Mouse (Mus musculus) megakaryocyte, embryonic 14.5 days (primary cell): ENCODE measurements around the gene Ercc2. TPM values are rescaled to one million over a fixed set of nuclear protein-coding genes. Genes with fewer than 3 reads are reported as not detected.

Experiments used
- H3K27me3 ChIP-seq: replicated peaks from 2 replicates; pipeline ENCODE3; 2012; ENCODE audit warnings: inconsistent platforms
- H3K36me3 ChIP-seq: replicated peaks from 2 replicates; pipeline ENCODE3; 2012; ENCODE audit warnings: low read length, inconsistent platforms, mixed read lengths
- H3K4me1 ChIP-seq: 2 replicates; pipeline ENCODE4 v1.6.1; 2012; ENCODE audit warnings: inconsistent platforms
- H3K4me3 ChIP-seq: replicated peaks from 2 replicates; pipeline ENCODE3; 2012; ENCODE audit warnings: moderate library complexity, mild to moderate bottlenecking, inconsistent platforms
- H3K9me3 ChIP-seq: 2 replicates; pipeline ENCODE4 v1.6.1; 2012; ENCODE audit warnings: inconsistent platforms
- FLI1 ChIP-seq: IDR thresholded peaks from 2 replicates; pipeline ENCODE4 v1.6.1; 2012; ENCODE audit warnings: low read length, inconsistent platforms, mixed read lengths
- GATA1 ChIP-seq: IDR thresholded peaks from 3 replicates; pipeline ENCODE4 v1.6.1; 2012; ENCODE audit warnings: mixed read lengths, low read length, inconsistent platforms, borderline replicate concordance
- polyA plus RNA-seq: library from polyadenylated mRNA; stranded (reverse); fragments of >175 nt; gene quantifications from 2 replicates; pipeline ENCODE4 v1.2.3, GENCODE M21; 2012; ENCODE audit warnings: low replicate concordance; ENCODE audit not compliant: insufficient read depth

Gene Ercc2
- polyA plus RNA-seq, 1 experiment, result 30.8 TPM

DNA sequence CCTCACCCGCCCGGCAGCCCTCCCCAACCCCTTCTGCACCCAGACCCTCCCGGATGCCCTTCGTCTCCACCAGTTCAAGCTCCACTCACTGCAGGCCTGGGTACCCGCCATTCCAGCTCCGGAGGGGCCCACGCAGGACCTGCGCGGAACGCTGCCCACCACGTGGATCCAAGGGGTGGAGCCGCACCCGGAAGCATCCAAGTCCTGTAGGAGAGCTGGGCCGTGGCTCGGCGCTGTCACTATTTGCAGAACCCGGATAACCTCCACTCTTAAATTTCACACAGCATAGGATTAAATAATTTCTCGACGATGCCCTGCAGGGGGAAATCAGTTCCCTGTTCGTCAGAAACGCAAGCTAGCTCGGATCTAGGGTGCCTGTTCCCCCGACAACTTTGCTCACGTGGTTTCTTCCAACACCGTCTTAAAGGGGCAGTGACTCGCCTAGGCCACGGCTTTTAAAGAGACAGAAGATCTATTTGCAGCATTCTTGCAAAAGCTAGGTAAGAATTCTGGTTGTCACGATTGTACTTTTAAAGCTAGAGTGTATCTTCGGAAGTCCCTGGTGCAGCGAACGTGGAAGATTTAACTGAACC lies 22.4 kb upstream of the Ercc2 start, which contains the start of the genes Cd3eap and Ppp1r13l:
Gene Cd3eap (minus strand): TSS at position 185 of the 593 bp plus-strand sequence.
Gene Ppp1r13l (plus strand): TSS at position 451 of the 593 bp plus-strand sequence.
- Histone ChIP-seq H3K9me3 (no peaks in the 10 kb centered on the region), H3K27me3 (peaks cover 2% of the 10 kb centered on the region), H3K4me3 (peak within 1 kb of the TSS; percentile 93), H3K4me1 (peaks cover 65% of the 10 kb centered on the region), H3K36me3 (peaks cover 34% of the 10 kb centered on the region)
- TF ChIP-seq FLI1 (no peak), GATA1 (no peak)

DNA sequence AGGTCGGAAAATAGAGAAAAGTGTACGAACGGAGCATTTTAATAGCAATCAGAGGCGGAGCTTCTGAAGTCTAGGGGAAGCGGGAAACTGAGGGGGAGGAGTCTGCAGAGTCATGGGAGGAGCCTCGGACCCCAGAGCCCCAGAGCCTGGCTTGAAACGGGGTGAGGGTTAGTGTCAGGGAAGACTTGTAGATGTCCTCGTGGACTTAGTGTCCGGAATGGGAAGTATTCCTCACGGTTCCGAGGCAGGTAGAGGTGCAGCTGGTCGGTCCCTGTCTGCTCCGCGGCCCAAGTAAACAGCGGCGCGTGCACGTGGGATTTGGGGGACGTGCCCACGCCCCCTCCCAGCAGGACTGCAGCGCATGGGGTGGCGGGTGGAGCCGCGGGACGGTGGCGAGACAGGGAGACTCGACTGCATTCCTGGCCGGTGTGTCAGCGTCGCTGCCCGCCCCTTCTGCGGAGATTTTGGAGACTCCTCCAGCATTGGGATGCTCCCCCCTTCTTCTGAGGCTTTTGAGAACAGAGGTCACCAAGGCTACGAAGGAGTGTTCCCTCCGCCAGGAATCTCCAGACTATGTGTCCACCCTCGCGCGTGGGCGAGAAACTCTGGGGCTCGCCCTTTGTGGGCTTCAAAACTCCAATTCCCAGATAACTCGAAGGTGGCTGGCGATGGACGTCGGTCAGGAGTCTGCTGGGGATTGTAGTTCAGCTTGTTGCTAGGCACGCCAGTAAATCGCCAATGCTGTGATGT lies 21.7 kb upstream of the Ercc2 start:
- Histone ChIP-seq H3K4me1 (peaks cover 65% of the 10 kb centered on the region), H3K27me3 (peaks cover 2% of the 10 kb centered on the region), H3K36me3 (peaks cover 28% of the 10 kb centered on the region), H3K4me3 (peak overlapping the region; percentile 93), H3K9me3 (no peaks in the 10 kb centered on the region)
- no peak for TF ChIP-seq FLI1
- no peak for TF ChIP-seq GATA1

DNA sequence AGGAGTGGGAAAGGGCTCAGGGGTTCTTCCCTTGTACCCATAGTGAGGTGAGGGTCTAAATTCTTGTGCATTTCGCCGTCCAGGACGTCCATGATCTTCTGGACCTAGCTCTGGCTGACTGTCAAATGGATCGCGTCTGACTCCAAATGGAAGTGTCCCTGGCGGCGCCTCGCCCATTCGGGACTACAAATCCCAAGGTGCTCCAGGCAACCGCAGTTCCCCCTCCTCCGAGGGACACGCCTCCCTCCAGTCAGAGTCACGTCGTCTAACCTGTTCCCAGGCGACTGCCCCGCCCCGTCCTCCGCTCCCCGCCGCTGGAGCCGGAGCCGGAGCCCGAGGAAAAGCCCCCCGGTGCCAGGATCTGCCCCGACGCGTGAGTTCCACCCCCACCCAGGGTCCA lies 20.9 kb upstream of the Ercc2 start:
- no peaks in the 10 kb centered on the region for H3K9me3 ChIP-seq

DNA sequence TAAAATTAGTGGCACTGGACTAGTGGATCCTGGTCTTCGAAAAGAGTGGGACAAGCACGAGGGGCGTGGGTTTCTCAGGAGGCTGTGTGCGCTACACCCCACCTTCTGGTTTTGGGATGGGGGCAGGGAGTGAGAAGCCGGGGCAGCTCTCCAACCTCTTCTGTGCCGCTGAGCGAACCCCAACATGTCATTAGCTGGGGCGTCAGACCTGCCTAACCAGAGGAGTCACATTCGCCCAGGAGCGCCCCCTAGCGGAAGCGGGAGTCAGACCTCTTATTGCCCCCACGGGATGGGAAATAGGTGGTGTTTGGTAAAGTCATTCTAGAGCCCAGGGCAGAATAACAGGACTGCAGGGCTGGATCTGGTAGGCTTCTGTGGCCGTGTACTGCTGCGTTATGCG lies 20.1 kb upstream of the Ercc2 start:
- Histone ChIP-seq H3K4me3 (peak overlapping the region; percentile 93), H3K4me1 (peaks cover 69% of the 10 kb centered on the region)
- no peak for TF ChIP-seq GATA1
- TF ChIP-seq FLI1, result no peak

More for the DNA sequence above, 20.9 kb upstream of the Ercc2 start:
- Histone ChIP-seq H3K27me3 (peaks cover 2% of the 10 kb centered on the region), H3K36me3 (peaks cover 21% of the 10 kb centered on the region), H3K4me3 (peak overlapping the region; percentile 93), H3K4me1 (peaks cover 69% of the 10 kb centered on the region)
- TF ChIP-seq GATA1, result no peak
- TF ChIP-seq FLI1, result no peak

DNA sequence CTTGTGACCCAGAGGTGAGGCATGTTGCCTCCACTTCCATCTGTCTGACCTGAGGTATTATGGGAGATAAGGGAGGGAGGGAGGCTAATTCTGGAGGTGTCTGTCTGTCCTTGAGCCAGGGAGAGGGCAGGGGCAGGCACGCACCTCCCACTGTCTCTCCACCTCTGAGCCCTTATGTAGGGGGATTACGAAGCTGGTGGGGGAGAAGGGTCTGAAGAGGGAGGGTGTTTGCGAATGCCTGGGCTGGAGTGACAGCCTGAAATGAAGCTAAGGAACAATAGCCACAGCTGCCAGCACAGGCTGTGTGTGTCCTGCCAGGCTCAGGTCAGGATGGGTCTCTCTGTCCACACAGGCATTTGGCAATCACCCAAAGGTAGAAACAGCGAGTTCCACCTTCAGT lies 19.5 kb upstream of the Ercc2 start:
- Histone ChIP-seq H3K4me1 (peaks cover 67% of the 10 kb centered on the region), H3K9me3 (no peaks in the 10 kb centered on the region), H3K36me3 (peaks cover 10% of the 10 kb centered on the region), H3K27me3 (peaks cover 2% of the 10 kb centered on the region), H3K4me3 (peak overlapping the region; percentile 93)
- TF ChIP-seq FLI1 (no peak), GATA1 (no peak)

More for the DNA sequence above, 20.1 kb upstream of the Ercc2 start:
- peaks cover 14% of the 10 kb centered on the region for H3K36me3 ChIP-seq
- H3K9me3 ChIP-seq, result no peaks in the 10 kb centered on the region
- peaks cover 2% of the 10 kb centered on the region for H3K27me3 ChIP-seq

DNA sequence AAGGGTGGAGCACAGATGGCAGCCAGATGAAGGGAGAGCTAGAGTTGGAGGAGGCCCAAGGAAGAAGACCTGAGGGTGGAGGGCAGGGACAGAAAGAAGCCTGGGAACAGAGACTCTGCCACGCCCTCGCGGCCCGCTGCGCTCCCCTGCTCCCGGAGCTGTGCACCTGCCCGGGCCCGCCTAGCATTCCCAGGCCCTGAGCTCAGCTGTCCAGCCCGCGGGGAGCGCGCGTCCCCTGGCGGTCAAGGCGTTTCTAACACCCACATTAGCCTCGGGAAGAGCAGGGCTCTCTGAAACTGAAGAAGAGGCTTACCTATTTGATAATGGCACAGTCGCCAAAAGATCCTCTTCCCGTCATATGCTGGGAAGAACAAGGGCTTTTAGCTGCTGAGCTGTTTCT lies 17.9 kb upstream of the Ercc2 start:
- TF ChIP-seq FLI1 (no peak), GATA1 (no peak)
- peaks cover 8% of the 10 kb centered on the region for H3K27me3 ChIP-seq
- peaks cover 7% of the 10 kb centered on the region for H3K36me3 ChIP-seq
- H3K4me3 ChIP-seq, result peak overlapping the region; percentile 31
- no peaks in the 10 kb centered on the region for H3K9me3 ChIP-seq
- H3K4me1 ChIP-seq, result peaks cover 56% of the 10 kb centered on the region

DNA sequence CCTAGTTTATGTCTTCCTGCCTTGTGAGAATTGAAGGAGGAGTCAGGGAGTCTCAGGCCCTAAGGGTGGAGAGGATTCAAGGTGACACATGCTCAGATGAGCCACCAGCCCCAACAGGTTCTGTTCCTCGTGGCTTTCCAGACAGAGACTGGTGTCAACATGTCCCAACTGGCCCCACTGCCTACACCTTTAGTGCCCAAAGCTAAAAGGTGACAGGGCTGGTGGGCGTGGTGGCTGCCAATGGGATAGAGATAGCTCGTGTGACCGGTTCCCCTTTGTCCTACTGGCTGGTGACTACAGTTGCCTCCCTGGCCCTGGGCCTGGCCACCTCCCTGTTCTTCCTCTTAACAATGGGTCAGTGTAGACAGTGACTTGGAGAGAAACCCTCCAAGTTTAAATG lies 16.4 kb upstream of the Ercc2 start:
- no peak for TF ChIP-seq FLI1
- no peak for TF ChIP-seq GATA1
- Histone ChIP-seq H3K27me3 (peaks cover 13% of the 10 kb centered on the region), H3K36me3 (peaks cover 20% of the 10 kb centered on the region), H3K4me3 (no peak overlapping the region), H3K4me1 (peaks cover 55% of the 10 kb centered on the region), H3K9me3 (no peaks in the 10 kb centered on the region)

DNA sequence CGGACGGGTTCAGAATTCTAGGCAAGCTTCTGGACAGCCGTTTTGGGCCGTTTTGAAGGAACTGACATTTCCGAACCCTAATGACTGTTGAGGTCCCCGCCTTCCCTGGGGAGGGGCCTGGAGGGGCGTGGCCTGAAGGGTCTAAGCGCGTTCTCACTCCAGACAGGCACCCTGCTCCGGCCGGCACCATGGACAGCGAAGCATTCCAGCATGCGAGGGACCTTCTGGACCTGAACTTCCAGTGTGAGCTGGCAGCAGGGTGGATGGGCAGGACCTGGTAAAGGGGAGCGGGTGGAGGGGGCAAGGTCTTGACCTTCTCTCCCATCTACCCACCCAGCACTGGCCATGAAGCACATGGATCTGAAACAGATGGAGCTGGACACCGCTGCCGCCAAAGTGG lies 13.4 kb upstream of the Ercc2 start:
- Histone ChIP-seq H3K9me3 (no peaks in the 10 kb centered on the region), H3K27me3 (peaks cover 11% of the 10 kb centered on the region), H3K36me3 (peaks cover 43% of the 10 kb centered on the region), H3K4me1 (peaks cover 29% of the 10 kb centered on the region), H3K4me3 (peak overlapping the region; percentile 9)
- TF ChIP-seq FLI1, result no peak
- TF ChIP-seq GATA1, result no peak

DNA sequence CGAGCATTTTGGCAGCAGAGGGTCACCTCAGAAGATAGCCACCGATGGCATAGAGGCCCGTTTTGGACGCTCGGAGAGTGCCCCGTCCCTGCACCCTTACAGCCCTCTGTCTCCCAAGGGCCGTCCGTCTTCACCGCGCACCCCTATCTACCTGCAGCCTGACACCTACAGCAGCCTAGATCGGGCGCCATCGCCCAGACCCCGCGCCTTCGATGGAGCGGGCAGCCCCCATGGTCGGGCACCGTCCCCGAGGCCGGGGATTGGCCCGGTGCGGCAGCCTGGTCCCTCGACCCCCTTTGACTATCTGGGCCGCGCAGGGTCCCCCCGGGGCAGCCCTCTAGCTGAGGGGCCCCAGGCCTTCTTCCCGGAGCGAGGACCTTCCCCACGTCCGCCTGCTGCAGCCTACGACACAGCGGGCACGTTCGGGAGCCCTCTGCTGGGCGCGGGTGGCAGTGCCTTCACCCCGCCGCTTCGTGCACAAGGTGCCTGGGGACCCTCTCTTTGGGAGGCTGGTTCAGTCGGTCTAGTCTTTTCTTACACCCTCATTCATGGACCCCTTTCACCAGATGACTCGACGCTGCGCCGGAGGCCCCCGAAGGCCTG lies 11.9 kb upstream of the Ercc2 start:
- H3K27me3 ChIP-seq, result peaks cover 11% of the 10 kb centered on the region
- H3K9me3 ChIP-seq, result no peaks in the 10 kb centered on the region
- peaks cover 19% of the 10 kb centered on the region for H3K4me1 ChIP-seq
- no peak for TF ChIP-seq GATA1
- no peak for TF ChIP-seq FLI1
- peaks cover 55% of the 10 kb centered on the region for H3K36me3 ChIP-seq
- peak overlapping the region; percentile 80 for H3K4me3 ChIP-seq

DNA sequence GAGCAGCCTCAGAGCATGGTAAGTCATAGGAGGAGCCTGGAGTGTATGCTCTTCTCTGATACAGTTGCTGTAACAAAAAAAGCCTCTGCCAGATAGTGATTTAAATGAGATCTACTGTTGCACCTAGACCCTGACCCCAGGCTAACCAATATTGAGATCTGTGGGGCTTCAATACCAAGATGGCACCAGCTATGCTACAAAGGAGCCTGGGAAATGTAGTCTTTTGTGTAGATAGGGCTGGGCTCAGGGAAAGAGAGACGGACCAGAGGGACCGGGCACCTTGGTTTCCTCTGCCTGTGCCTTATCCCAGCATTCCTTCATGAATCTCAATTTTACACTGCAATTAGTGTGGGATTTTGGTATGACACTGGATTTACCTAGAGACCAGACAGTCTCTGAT lies 8.4 kb upstream of the Ercc2 start:
- TF ChIP-seq GATA1 (no peak), FLI1 (no peak)
- H3K4me3 ChIP-seq, result no peak overlapping the region
- peaks cover 18% of the 10 kb centered on the region for H3K4me1 ChIP-seq
- H3K27me3 ChIP-seq, result peaks cover 10% of the 10 kb centered on the region
- H3K36me3 ChIP-seq, result peaks cover 86% of the 10 kb centered on the region
- H3K9me3 ChIP-seq, result no peaks in the 10 kb centered on the region
